ENCODE assay signal across 19 mouse cellular contexts in the genomic region with DNA sequence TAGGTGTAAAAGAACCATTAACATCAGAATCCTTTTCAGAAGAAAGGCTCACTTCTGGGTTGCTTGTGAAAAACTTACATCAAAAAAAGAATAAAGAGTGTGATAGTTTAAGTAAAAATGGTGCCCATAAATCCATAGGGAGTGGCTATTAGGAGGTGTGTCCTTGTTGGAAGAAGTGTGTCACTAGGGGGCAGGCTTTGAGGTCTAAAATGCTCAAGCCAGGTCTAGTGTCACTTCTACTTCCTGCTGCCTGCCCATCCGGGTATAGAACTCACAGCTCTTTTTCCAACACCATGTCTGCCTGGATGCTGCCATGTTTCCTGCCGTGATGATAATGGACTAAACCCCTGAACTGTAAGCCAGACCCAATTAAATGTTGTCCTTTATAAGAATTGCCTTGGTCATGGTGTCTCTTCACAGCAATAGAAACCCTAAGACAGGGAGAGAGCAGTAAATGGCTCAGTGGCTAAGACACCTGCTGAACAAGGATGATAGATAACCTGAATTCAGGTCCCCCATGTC.
A peak's percentile ranks its signal among the peaks of the same experiment; 100 is the strongest.
DNase-seq lines count a peak whose midpoint lies in the region; ATAC-seq and TF ChIP-seq lines count a peak whose summit lies in the region.
"Had no signal": no experiment of that assay in that cellular context is flagged by ENCODE, and none has a peak within 500 bp of the region (broad histone marks: within the 10 kb centered on the region; RNA-seq: fewer than 3 reads in every experiment).

No protein-coding gene starts in this region.

- no peaks in the 10 kb centered on the region for H3K9me3 ChIP-seq in kidney, postnatal 0 days (replicated peaks; ENCODE audit: low read length)
- no peaks in the 10 kb centered on the region for H3K9me3 ChIP-seq in midbrain, embryonic 11.5 days (ENCODE audit: control insufficient read depth, low read length)
- no peaks in the 10 kb centered on the region for H3K9me3 ChIP-seq in midbrain, embryonic 16.5 days (replicated peaks; ENCODE audit: control insufficient read depth, low read length, poor library complexity, severe bottlenecking)
- H3K9me3 ChIP-seq in stomach, postnatal 0 days (ENCODE audit: control insufficient read depth, low read length), result no peaks in the 10 kb centered on the region
- H3K9me3 ChIP-seq: hindbrain, embryonic 15.5 days; limb, embryonic 12.5 days; liver, embryonic 13.5 days; midbrain, embryonic 10.5 days; neural tube, embryonic 13.5 days had no signal

- 82% methylated on average over 2 of the region's 2 CpGs for WGBS in kidney, postnatal 0 days
- WGBS in midbrain, embryonic 11.5 days, result 82% methylated on average over 2 of the region's 2 CpGs
- WGBS in midbrain, embryonic 16.5 days, result 94% methylated on average over 2 of the region's 2 CpGs
- WGBS in stomach, postnatal 0 days, result 69% methylated on average over 2 of the region's 2 CpGs

- in situ Hi-C loops in Patski (cut with MboI; ENCODE audit: low pct_unique_long_range_greater_than_20kb), result loop anchor here (5.0 to 25.0 kb wide), 2 partner anchors 562 to 982 kb away; partner anchors contain the start of gene Qk

- CTCF ChIA-PET in Patski (lab: Charles Lee), result no interaction called here

- no peaks in the 10 kb centered on the region for H3K27me3 ChIP-seq in kidney, postnatal 0 days (ENCODE audit: insufficient read depth, low read length)
- no peaks in the 10 kb centered on the region for H3K27me3 ChIP-seq in midbrain, embryonic 11.5 days (ENCODE audit: control insufficient read depth, insufficient read depth, low read length)
- no peaks in the 10 kb centered on the region for H3K27me3 ChIP-seq in midbrain, embryonic 16.5 days (ENCODE audit: control insufficient read depth, insufficient read depth, low read depth, low read length)
- no peaks in the 10 kb centered on the region for H3K27me3 ChIP-seq in Patski
- H3K27me3 ChIP-seq in stomach, postnatal 0 days (ENCODE audit: control insufficient read depth, insufficient read depth, low read length), result no peaks in the 10 kb centered on the region
- H3K27me3 ChIP-seq: hindbrain, embryonic 15.5 days; limb, embryonic 12.5 days; liver, embryonic 13.5 days; neural tube, embryonic 13.5 days had no signal

- POLR2A ChIA-PET in Patski (lab: Charles Lee), result no interaction called here

- TF ChIP-seq EP300 in stomach, postnatal 0 days (optimal IDR thresholded peaks at IDR 0.05), result no peak

- H3K27ac ChIP-seq in kidney, postnatal 0 days, result no peak overlapping the region
- no peak overlapping the region for H3K27ac ChIP-seq in midbrain, embryonic 11.5 days (ENCODE audit: low read depth, low read length)
- H3K27ac ChIP-seq in midbrain, embryonic 16.5 days (ENCODE audit: low read length), result no peak overlapping the region
- H3K27ac ChIP-seq in stomach, postnatal 0 days (replicated peaks), result no peak overlapping the region
- H3K27ac ChIP-seq: hindbrain, embryonic 15.5 days; limb, embryonic 12.5 days; liver, embryonic 13.5 days; neural tube, embryonic 13.5 days had no signal

- H3K4me1 ChIP-seq in kidney, postnatal 0 days (replicated peaks; ENCODE audit: insufficient read depth, low read length), result 0 out of 2 replicates have a peak, but pooled peaks cover 3% of the 10 kb centered on the region
- peaks cover 5% of the 10 kb centered on the region for H3K4me1 ChIP-seq in midbrain, embryonic 11.5 days (ENCODE audit: control insufficient read depth, insufficient read depth, low read length)
- H3K4me1 ChIP-seq in midbrain, embryonic 16.5 days (ENCODE audit: control insufficient read depth, insufficient read depth, low read length), result 0 out of 2 replicates have a peak, but pooled peaks cover 2% of the 10 kb centered on the region
- no peaks in the 10 kb centered on the region for H3K4me1 ChIP-seq in stomach, postnatal 0 days (replicated peaks; ENCODE audit: control insufficient read depth, insufficient read depth)
- H3K4me1 ChIP-seq: limb, embryonic 12.5 days; liver, embryonic 13.5 days had no signal

- H3K4me3 ChIP-seq in kidney, postnatal 0 days (replicated peaks; ENCODE audit: low read depth, low read length), result no peak overlapping the region
- no peak overlapping the region for H3K4me3 ChIP-seq in midbrain, embryonic 11.5 days (ENCODE audit: low read depth, low read length)
- no peak overlapping the region for H3K4me3 ChIP-seq in midbrain, embryonic 16.5 days (ENCODE audit: low read depth, low read length)
- H3K4me3 ChIP-seq in stomach, postnatal 0 days (ENCODE audit: low read depth, low read length), result no peak overlapping the region
- H3K4me3 ChIP-seq: hindbrain, embryonic 15.5 days; limb, embryonic 12.5 days; liver, embryonic 13.5 days; midbrain, embryonic 10.5 days; neural tube, embryonic 13.5 days had no signal

- DNase-seq in kidney, postnatal 0 days (ENCODE audit: low spot score), result no peak
- DNase-seq in kidney, adult 9 months, result no peak
- DNase-seq in midbrain, embryonic 11.5 days (ENCODE audit: low spot score, missing footprints), result peak; percentile 62
- no peak for DNase-seq in Patski (ENCODE audit: low read depth, low spot score)
- peak; percentile 9 for DNase-seq in stomach, postnatal 0 days (ENCODE audit: low spot score)
- no peak for DNase-seq in embryo, embryonic 10 days (ENCODE audit: low spot score)
- DNase-seq: adrenal gland, adult 8-10 months; embryo, embryonic 11 days; heart, postnatal 36 days; kidney, adult 11 months; kidney, postnatal 25 days; liver, embryonic 13.5 days; thymus, postnatal 14 days had no signal

- peak; percentile 26 for TF ChIP-seq CTCF in kidney, postnatal 0 days (IDR thresholded peaks at IDR 0.05; ENCODE audit: low read depth)
- peak; percentile 32 for TF ChIP-seq CTCF in Patski (IDR thresholded peaks at IDR 0.05)
- peak; percentile 30; the same call in 1 of the 2 replicates for TF ChIP-seq CTCF in stomach, postnatal 0 days (IDR thresholded peaks at IDR 0.05; ENCODE audit: low read depth)

- no peaks in the 10 kb centered on the region for H3K36me3 ChIP-seq in kidney, postnatal 0 days (ENCODE audit: insufficient read depth, low read length)
- no peaks in the 10 kb centered on the region for H3K36me3 ChIP-seq in midbrain, embryonic 11.5 days (ENCODE audit: control insufficient read depth, insufficient read depth, low read length)
- H3K36me3 ChIP-seq in midbrain, embryonic 16.5 days (ENCODE audit: control insufficient read depth, insufficient read depth, low read length), result no peaks in the 10 kb centered on the region
- H3K36me3 ChIP-seq in stomach, postnatal 0 days (ENCODE audit: control insufficient read depth, insufficient read depth, low read length), result no peaks in the 10 kb centered on the region
- H3K36me3 ChIP-seq: hindbrain, embryonic 15.5 days; limb, embryonic 12.5 days; liver, embryonic 13.5 days; midbrain, embryonic 10.5 days; neural tube, embryonic 13.5 days had no signal

- H3K9ac ChIP-seq in kidney, postnatal 0 days (ENCODE audit: low read depth, low read length), result no peak overlapping the region
- H3K9ac ChIP-seq in midbrain, embryonic 11.5 days (ENCODE audit: low read length), result no peak overlapping the region
- H3K9ac ChIP-seq in midbrain, embryonic 16.5 days (ENCODE audit: low read depth, low read length), result no peak overlapping the region
- no peak overlapping the region for H3K9ac ChIP-seq in stomach, postnatal 0 days (ENCODE audit: low read length)
- H3K9ac ChIP-seq: hindbrain, embryonic 15.5 days; limb, embryonic 12.5 days; liver, embryonic 13.5 days; neural tube, embryonic 13.5 days had no signal

- ATAC-seq in kidney, postnatal 0 days (replicated peaks; ENCODE audit: low FRiP score, low read depth), result no peak
- ATAC-seq in midbrain, embryonic 11.5 days (ENCODE audit: low FRiP score), result no peak
- no peak for ATAC-seq in midbrain, embryonic 16.5 days
- no peak for ATAC-seq in Patski
- no peak for ATAC-seq in stomach, postnatal 0 days (ENCODE audit: low FRiP score, low TSS enrichment)
- ATAC-seq: forebrain, embryonic 16.5 days had no signal

- H3K4me2 ChIP-seq in kidney, postnatal 0 days (ENCODE audit: low read length), result no peak overlapping the region
- H3K4me2 ChIP-seq in midbrain, embryonic 11.5 days, result no peak overlapping the region
- no peak overlapping the region for H3K4me2 ChIP-seq in midbrain, embryonic 16.5 days (ENCODE audit: low read length)
- no peak overlapping the region for H3K4me2 ChIP-seq in stomach, postnatal 0 days (replicated peaks; ENCODE audit: low read depth)
- H3K4me2 ChIP-seq: hindbrain, embryonic 15.5 days; limb, embryonic 12.5 days; liver, embryonic 13.5 days; neural tube, embryonic 13.5 days had no signal

Comparison
In these comparisons a context has a peak if more than half of its experiments do, and no peak if none do; other contexts are left out.
1. DNase-seq: peak in midbrain, embryonic 11.5 days (single experiment) and stomach, postnatal 0 days (single experiment); none in kidney, postnatal 0 days (single experiment), kidney, adult 9 months (single experiment), Patski (single experiment) and embryo, embryonic 10 days (single experiment).
2. Peak in every context shown above with its lines, with median percentiles within 50 percentile points of each other: CTCF ChIP-seq.